Mouse (Mus musculus): ENCODE results near the gene Saxo1.

The Saxo1 gene

DNA sequence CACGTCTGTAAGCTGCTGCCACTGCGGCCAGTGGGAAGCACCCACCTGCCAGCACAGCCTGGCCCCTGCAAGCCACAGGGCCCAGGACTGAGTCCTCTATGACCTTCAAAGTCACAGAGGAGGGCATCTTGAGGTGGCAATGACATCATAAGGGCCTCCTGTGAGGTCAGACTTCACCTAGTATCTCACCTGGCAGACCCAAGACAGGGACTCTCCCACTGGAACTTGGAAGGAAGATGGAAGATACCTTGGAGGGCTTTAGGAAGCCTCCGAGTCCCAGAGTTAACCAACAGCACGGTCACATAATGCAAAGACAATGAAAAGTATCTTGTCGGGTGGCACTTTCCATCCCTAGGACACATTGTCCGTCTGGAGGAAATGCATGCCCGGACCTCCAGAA, at the start of gene Saxo1:
Gene Saxo1 (minus strand): TSS at position 101 of the 400 bp plus-strand sequence.
- no peak for DNase-seq (ENCODE audit: low read depth, low spot score)

GRCm38 (mm10) chr4:86591304-86591703, 33.2 kb upstream of the Saxo1 start:
- DNase-seq (ENCODE audit: low read depth, low spot score): no peak

DNA sequence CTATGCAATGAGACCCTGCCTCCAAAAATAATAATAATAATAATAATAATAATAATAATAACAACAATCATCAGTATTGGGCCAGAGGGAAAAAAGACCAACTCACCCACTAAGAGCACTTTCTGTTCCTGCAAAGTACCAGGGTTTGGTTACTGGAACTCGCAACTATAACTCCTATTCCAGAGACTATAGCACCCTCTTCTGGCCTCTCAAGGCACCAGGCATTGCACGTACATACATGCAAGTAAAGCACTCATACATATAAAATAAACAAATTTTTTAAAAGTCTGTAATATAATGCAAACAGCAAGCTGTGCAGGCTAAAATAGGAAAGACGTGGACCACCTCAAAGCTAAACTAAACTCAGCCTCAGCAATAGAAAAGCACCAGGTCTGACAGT, 30.1 kb upstream of the Saxo1 start:
- no peak for DNase-seq (ENCODE audit: low read depth, low spot score)

- no peak for DNase-seq (ENCODE audit: low read depth, low spot score)
Observed at GRCm38 (mm10) chr4:86580591-86580990, 22.5 kb upstream of the Saxo1 start.

GRCm38 (mm10) chr4:86580056-86580455, 21.9 kb upstream of the Saxo1 start:
- DNase-seq (ENCODE audit: low read depth, low spot score): no peak

- DNase-seq (ENCODE audit: low read depth, low spot score): no peak
Observed at GRCm38 (mm10) chr4:86576630-86577225, 18.6 kb upstream of the Saxo1 start.

DNA sequence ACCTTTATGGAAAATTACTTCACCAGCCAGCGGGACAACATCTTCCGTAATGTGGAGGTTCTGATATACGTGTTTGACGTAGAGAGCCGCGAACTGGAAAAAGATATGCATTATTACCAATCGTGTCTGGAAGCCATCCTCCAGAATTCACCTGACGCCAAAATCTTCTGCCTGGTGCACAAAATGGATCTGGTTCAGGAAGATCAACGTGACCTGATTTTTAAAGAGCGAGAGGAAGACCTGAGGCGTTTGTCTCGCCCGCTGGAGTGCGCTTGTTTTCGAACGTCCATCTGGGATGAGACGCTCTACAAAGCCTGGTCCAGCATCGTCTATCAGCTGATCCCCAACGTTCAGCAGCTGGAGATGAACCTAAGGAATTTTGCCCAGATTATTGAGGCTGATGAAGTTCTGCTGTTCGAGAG, 18.0 kb upstream of the Saxo1 start:
- peak; percentile 71 for DNase-seq (ENCODE audit: low read depth, low spot score)

DNA sequence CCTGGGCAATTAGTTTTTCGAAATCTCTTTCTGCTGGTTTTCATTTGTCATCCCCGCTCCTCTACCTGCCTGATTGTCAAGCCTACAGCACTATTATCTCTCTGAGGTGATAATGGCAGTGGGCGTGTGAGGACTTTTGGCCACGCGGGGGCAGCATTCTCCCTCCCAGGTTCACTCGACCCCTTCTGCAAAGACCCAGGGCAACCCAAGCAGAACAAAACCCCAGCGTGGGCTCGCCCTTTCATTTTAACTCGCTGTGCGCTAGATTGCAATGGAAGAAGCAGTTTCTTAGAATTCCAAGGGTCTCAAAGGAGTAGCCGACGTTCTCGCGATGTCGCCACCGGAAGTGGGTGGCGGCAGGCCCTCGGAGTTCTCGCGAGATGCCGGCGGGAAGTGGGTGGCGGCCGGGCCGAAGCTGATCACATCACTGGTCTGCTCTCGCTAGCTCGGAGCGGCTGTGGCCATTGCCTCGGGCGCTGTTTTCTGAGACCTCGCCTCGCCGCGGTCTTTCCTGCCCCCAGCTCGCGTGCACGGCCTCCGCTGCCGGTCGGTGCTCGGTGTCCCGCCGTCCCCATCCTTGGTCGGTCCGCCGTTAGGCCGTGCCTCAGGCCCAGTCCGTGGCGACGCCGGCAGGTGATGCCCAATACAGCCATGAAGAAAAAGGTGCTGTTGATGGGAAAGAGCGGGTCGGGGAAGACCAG, 17.3 kb upstream of the Saxo1 start, which contains the start of gene Rraga:
Gene Rraga (plus strand): TSS at position 386 of the 701 bp plus-strand sequence.
- peak; percentile 96 for DNase-seq (ENCODE audit: low read depth, low spot score)

GRCm38 (mm10) chr4:86574939-86575282, 16.8 kb upstream of the Saxo1 start:
- DNase-seq (ENCODE audit: low read depth, low spot score): peak; percentile 20

- no peak for DNase-seq (ENCODE audit: low read depth, low spot score)
Observed at GRCm38 (mm10) chr4:86561061-86561460, 2.9 kb upstream of the Saxo1 start.

DNA sequence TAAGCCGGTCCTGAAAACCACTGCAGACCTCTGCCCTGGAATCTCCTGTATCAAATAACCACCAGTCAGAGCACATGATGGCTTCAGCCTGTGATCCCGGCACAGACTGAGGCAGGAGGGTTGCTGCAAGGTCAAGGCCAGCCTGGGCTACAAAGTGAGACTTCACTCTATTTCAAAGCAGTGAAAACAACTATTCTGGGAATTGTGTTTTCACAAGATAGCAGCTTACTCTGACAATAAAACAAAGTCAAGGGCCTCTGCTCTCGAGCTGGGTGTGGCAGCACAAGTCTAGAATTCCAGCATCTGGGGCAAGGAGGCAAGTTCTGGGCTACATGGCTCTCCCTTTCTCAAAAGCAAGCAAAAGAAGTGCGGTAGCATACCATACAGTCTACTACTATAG, 878 bp upstream of the Saxo1 start:
- no peak for DNase-seq (ENCODE audit: low read depth, low spot score)

GRCm38 (mm10) chr4:86557371-86557770, 757 bp downstream of the Saxo1 start:
- no peak for DNase-seq (ENCODE audit: low read depth, low spot score)

GRCm38 (mm10) chr4:86555035-86555707, 3.0 kb downstream of the Saxo1 start:
- peak; percentile 83 for DNase-seq (ENCODE audit: low read depth, low spot score)

- DNase-seq (ENCODE audit: low read depth, low spot score): no peak
Observed at GRCm38 (mm10) chr4:86548332-86548731, 9.8 kb downstream of the Saxo1 start.

DNA sequence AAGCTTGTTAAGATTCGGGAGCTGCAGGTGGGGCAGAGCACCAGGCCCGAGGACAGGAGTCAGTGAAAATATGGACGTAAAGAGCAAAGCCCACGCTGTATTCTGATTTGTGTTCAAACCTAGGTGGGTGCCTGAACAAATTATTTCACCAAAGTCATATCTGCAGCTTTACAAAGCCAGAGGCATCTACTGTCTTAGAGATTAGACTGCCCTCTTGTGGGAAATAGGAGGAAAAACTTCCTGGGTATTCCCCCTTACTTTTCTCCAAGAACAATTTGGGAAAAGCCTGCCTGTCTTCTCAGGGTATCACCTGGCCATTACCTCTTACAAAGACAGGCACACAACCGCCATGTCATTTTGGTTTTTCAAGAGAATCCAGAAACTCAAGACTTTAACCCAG, 12.5 kb downstream of the Saxo1 start:
- peak; percentile 70 for DNase-seq (ENCODE audit: low read depth, low spot score)

- peak; percentile 40 for DNase-seq (ENCODE audit: low read depth, low spot score)
Observed at GRCm38 (mm10) chr4:86543999-86544398, 14.1 kb downstream of the Saxo1 start.

GRCm38 (mm10) chr4:86541573-86541972, 16.6 kb downstream of the Saxo1 start:
- no peak for DNase-seq (ENCODE audit: low read depth, low spot score)

DNA sequence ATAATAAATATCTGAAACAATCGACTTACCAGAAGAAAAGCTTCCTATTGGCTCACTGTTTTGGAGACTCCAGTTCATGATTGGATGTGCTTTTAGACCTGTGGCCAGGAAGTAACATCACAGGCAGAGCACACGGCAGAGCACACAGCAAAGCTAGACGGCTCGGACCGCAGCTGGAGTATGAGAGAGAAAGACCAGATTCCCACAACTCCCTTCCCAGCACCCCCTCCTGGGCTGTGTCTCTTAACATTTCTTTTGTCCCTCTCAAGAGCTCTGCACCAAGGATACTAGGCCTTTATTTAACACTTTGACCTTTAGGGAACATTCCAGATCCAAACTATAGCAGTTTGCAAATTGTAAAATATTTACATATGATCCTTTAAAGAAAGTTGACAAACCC, 19.2 kb downstream of the Saxo1 start:
- no peak for DNase-seq (ENCODE audit: low read depth, low spot score)

GRCm38 (mm10) chr4:86537972-86538371, 20.2 kb downstream of the Saxo1 start:
- DNase-seq (ENCODE audit: low read depth, low spot score): peak; percentile 39

- DNase-seq (ENCODE audit: low read depth, low spot score): no peak
Observed at GRCm38 (mm10) chr4:86534091-86534481, 24.0 kb downstream of the Saxo1 start.

DNA sequence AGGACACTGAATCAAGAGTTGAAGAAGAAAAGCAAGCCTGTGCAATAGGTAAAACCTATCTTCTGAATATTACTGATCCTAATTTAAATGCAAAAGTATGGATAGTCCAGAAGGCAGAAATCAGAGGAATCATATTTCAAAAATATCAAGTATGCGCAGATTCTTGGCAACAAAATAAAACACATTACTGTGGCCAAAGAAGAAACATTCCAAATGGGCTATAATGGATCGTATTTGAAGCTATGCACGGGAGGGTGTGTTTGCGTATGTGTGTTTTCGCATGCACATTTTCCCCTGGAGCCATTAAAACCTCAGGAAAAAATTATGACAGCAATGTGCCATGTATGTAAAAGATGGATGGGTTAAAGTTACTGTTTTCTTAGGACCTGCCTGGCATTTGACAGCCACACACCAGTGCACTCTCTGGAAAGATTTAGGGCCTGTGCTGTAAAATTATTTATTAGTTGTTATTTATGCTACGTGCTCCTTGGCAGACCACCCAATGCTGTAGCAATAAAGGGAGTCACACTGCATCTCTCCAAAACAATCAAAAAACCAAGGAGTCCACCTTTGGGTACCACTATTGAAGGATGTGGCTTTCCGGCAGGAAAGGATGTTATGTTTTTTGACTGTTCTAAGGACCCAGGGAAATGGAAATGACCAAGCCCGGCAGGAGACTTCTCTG, 24.6 kb downstream of the Saxo1 start:
- DNase-seq (ENCODE audit: low read depth, low spot score): no peak

- peak; percentile 47 for DNase-seq (ENCODE audit: low read depth, low spot score)
Observed at GRCm38 (mm10) chr4:86529161-86529560, 29.0 kb downstream of the Saxo1 start.
